9 mouse cellular contexts compared by ENCODE assay signal in the genomic region with DNA sequence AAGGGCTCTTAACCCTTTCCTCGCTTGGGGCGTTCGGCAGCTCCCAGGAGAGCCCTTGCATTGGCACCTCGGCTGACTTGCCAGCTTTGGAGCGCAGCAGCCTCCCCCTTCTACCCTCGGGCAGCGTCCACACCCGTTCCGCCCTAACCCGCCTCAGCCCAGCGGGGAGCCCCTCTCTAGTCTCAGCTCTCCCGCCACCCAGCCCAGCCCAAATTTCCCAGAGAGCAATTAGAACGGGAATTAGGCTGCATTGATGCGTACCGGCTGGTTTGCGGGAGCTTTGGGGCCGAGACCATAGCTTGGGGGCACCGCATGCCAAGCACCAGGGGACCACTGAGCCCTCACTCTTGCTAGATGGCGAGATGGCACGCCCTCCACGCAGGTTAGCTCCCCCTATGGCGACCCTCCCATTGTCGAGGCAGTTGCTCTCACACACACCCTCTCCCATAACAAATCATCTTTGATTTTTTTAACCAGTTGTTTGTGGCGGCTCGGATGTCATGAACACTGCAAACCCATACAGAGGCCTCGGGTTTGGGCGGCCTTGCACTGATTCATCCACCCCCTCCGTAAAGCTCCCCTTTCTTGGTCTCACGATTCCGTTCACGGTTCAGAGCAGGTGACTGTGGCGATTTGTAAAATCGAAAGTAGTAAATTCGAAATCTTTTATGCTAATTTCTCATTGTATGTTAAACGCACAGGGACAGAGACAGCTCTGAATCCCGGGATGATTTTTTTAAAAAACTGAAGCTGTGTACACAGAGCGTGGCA. TPM values are rescaled to one million over a fixed set of nuclear protein-coding genes. Genes with fewer than 3 reads are reported as not detected.
DNase-seq lines count a peak whose midpoint lies in the region; ATAC-seq lines count a peak whose summit lies in the region.
"Had no signal": no experiment of that assay in that cellular context is flagged by ENCODE, and none has a peak within 500 bp of the region (broad histone marks: within the 10 kb centered on the region; RNA-seq: fewer than 3 reads in every experiment).

No protein-coding gene starts in this region.

- H3K36me3 ChIP-seq in hindbrain, embryonic 11.5 days (ENCODE audit: control insufficient read depth, insufficient read depth, low read length), result no peaks in the 10 kb centered on the region
- no peaks in the 10 kb centered on the region for H3K36me3 ChIP-seq in macrophage (ENCODE audit: inconsistent target)

- H3K79me2 ChIP-seq in macrophage (ENCODE audit: inconsistent target), result no peaks in the 10 kb centered on the region

- H3K9ac ChIP-seq in hindbrain, embryonic 11.5 days (ENCODE audit: low read depth, low read length), result no peak overlapping the region

- ATAC-seq in hindbrain, embryonic 11.5 days (ENCODE audit: low FRiP score), result peak; percentile 61

- peak overlapping the region; percentile 67 for H3K4me2 ChIP-seq in hindbrain, embryonic 11.5 days (replicated peaks; ENCODE audit: low read depth, low read length)

- no peak overlapping the region for H3K27ac ChIP-seq in hindbrain, embryonic 11.5 days (ENCODE audit: low read depth, low read length)
- no peak overlapping the region for H3K27ac ChIP-seq in macrophage

- DNase-seq in left cerebral cortex, postnatal 36 days (ENCODE audit: low spot score in 2 of 2), result peak; percentile 5 to 7
- DNase-seq in left cerebral cortex, adult 18-20 months (ENCODE audit: low spot score in 2 of 2), result no peak
- DNase-seq in cerebellum, adult 8-10 months, result peak; percentile 45
- DNase-seq in hindbrain, embryonic 11.5 days (ENCODE audit: low spot score), result peak; percentile 67
- no peak for DNase-seq in testis, postnatal 10 days (ENCODE audit: low spot score)
- no peak for DNase-seq in adrenal gland, postnatal 4 days (ENCODE audit: low spot score in 2 of 2)
- no peak for DNase-seq in layer of hippocampus, adult 8-10 months (ENCODE audit: low spot score in 2 of 2)

- H3K9me3 ChIP-seq in hindbrain, embryonic 11.5 days (ENCODE audit: control insufficient read depth, low read length), result 0 out of 2 replicates have a peak, but pooled peaks cover 3% of the 10 kb centered on the region

- intact Hi-C loops in left cerebral cortex, postnatal 36 days (cut with DNase I), result loop anchor here (5.0 kb wide), 3 partner anchors 85 to 535 kb away; partner anchors contain the start of gene Cdx2

- under 1% methylated on average over 37 of the region's 37 CpGs for WGBS in hindbrain, embryonic 11.5 days
- under 1% methylated on average over 37 of the region's 37 CpGs for WGBS in macrophage (ENCODE audit: missing documents)

- peaks cover 11% of the 10 kb centered on the region for H3K4me1 ChIP-seq in hindbrain, embryonic 11.5 days (replicated peaks; ENCODE audit: control insufficient read depth, insufficient read depth, low read length)

- peak overlapping the region; percentile 24 for H3K4me3 ChIP-seq in hindbrain, embryonic 11.5 days (ENCODE audit: low read depth, low read length)
- H3K4me3 ChIP-seq in macrophage (ENCODE audit: inconsistent target), result peak overlapping the region; percentile 18

- H3K27me3 ChIP-seq in hindbrain, embryonic 11.5 days (ENCODE audit: control insufficient read depth, insufficient read depth, low read length), result peaks cover 69% of the 10 kb centered on the region

RNA-seq across cellular contexts. Expression of gene Gsx1, which starts 1.5 kb away (rescaled TPM):
- under 1 TPM; 0.17 to 0.52 TPM for total RNA-seq in left cerebral cortex, postnatal 36 days (2021)
- under 1 TPM; 0.28 to 0.45 TPM for total RNA-seq in left cerebral cortex, adult 18-20 months (2021)
- 6.7 and 11.3 TPM in 2 replicates for polyA plus RNA-seq in hindbrain, embryonic 11.5 days (2014; fragmentation: Nextera tagmentation; extraction: Ambion mirVana)
- total RNA-seq in macrophage (2018; cell fraction: chromatin; rRNA removed), result not detected
- total RNA-seq in macrophage (2018; cell fraction: cytosol; rRNA removed), result not detected
- not detected for total RNA-seq in macrophage (2018; cell fraction: nucleus; rRNA removed)
- polyA plus RNA-seq in macrophage (2018), result not detected in 3 replicates
- not detected for total RNA-seq in adrenal gland, postnatal 4 days (2021)
- total RNA-seq in layer of hippocampus, adult 8-10 months (2022), result under 1 TPM; 0.26 to 0.58 (median 0.37) TPM
- total RNA-seq: neutrophil, adult 5-6 weeks had no signal

Comparison
In these comparisons a context has a peak if more than half of its experiments do, and no peak if none do; other contexts are left out.
1. DNase-seq: peak in left cerebral cortex, postnatal 36 days (2 of 2), cerebellum, adult 8-10 months (single experiment) and hindbrain, embryonic 11.5 days (single experiment); none in left cerebral cortex, adult 18-20 months (0 of 2), testis, postnatal 10 days (single experiment), adrenal gland, postnatal 4 days (0 of 2) and layer of hippocampus, adult 8-10 months (0 of 2).